Mouse (Mus musculus): ENCODE data around the gene Rbm8a.
"Not testable (repeated sequence)": the region's sequence is repeated elsewhere in the genome, so short reads cannot be mapped to it uniquely, and the experiment has no call there.

Rbm8a gene

DNA sequence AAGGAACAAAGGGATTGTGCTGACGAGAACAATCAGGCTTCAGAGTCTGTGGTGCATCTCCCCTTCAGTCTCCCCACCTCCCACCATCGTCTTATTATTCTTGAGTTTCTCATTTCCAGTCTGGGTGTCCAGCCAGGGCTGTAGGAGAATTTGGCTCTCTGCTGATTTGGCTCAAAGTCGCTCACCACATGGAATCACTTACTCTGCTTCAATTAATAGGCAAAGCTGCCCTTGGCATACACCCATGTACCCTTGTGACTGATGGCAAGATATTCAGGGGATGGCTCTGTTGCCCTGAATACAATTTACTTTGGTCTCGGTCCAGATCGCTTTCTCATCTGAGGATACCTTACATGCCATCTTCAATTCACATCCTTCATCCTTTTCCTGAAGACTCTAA is 26.4 kb upstream of the Rbm8a start:
- DNase-seq (ENCODE audit: low read depth), result no peak

DNA sequence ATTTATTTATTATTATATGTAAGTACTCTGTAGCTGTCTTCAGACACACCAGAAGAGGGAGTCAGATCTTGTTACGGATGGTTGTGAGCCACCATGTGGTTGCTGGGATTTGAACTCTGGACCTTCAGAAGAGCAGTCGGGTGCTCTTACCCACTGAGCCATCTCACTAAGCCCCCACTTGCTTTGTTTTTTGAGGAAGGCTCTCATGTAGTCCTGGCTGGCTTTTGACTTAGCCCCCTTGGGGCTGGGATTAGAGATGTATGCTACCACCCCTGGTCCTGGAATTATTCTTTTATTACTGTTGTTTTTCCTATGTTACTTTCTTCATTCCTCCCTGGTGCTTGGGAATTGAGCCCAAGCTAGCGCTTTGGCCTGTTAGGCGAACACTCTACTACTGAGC is 23.7 kb upstream of the Rbm8a start:
- not testable (repeated sequence) for DNase-seq (ENCODE audit: low read depth)

- no peak for DNase-seq (ENCODE audit: low read depth)
These were observed 23.1 kb upstream of the Rbm8a start for GRCm38 (mm10) chr3:96606618-96607017.

GRCm38 (mm10) chr3:96617941-96618340 is 11.8 kb upstream of the Rbm8a start:
- DNase-seq (ENCODE audit: low read depth), result no peak

- no peak for DNase-seq (ENCODE audit: low read depth)
These were observed 6.5 kb upstream of the Rbm8a start for GRCm38 (mm10) chr3:96623201-96623600.

GRCm38 (mm10) chr3:96632058-96632457 is 2.3 kb downstream of the Rbm8a start:
- no peak for DNase-seq (ENCODE audit: low read depth)

GRCm38 (mm10) chr3:96634015-96634414 is 4.3 kb downstream of the Rbm8a start:
- DNase-seq (ENCODE audit: low read depth), result peak; percentile 13

DNA sequence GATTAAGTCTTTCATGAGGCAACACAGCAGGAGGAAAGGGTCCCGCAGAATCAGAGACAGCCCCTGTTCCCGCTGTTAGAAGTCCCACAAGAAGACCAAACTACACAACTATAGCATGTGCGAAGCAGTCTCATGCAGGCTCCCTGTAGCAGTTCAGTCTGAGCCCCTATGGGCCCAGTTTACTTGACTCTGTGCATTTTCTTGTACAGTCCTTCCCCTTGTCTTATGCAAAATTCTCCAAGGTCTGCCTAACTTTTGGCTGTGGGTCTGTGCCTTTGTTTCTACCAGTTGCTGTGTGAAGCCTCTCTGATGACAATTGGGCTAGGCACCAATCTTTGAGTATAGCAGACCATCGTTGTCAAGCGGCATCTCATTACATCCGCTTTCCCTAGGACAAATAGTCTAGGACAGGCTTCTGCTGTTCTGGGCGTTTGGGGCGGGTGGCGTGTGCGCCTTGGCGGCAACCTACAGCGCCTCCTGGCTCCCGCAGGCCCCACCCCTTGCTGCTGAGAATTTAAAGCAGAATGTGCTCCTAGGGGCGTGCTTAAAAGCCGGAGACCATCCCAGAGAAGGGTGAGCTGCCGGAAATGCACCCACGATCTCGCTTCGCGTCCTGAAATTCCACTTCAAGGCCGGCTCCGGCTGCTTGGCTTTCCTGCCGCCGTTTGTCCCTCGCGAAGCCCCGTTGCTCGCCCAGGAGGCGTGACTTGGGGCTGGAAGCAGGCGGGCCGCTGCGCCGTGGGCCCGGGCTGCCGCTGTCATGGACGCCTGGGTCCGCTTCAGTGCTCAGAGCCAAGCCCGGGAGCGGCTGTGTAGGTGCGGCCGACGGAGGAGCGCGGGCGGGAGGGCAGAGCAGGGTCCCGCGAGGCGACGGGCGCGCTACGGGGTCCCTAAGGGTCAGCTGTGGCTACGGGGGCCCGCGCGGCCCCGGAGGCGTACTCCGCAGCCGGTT is 5.5 kb downstream of the Rbm8a start, which contains the start of the genes Pex11b and Gm42957:
Pex11b (plus strand) TSS at position 449 of the 952 bp plus-strand sequence.
Gm42957 (plus strand) TSS at position 547 of the 952 bp plus-strand sequence.
- DNase-seq (ENCODE audit: low read depth), result peak; percentile 72

DNA sequence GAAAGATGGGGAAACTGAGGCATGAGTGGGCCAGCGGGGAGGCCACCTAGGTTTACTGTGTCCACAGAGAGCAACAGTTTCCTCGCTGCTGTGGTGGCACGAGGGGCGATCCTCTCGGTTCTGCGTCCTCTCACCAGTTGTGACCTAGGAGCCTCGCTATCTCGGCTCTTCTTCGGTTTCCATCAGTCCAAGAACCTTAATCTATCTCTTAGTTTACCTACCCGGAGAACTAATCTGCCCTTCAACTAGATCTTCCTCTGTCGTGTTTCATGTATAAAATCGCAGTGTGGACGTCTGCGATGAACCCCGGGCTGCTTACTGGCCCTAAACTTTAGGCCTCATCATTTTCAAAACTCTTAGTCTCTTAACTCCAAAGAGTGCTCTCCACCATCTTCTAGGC is 6.2 kb downstream of the Rbm8a start:
- DNase-seq (ENCODE audit: low read depth), result peak; percentile 16

DNA sequence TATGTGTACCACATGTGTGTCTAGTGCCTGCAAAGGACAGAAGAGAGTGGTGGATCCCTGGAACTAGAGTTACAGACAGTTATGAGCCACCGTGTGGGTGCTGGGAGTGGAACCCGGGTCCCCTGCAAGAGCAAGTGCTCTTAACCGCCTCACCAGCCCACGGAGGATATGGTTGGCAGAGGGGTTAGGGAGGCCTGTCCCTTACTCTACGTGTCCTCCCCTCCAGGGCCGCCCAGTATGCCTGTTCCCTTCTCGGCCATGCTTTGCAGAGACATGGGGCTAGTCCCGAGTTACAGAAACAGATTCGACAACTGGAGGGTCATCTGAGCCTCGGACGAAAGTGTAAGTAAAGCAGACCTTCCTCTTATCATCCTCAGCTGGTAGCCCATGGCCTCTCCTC is 6.7 kb downstream of the Rbm8a start:
- DNase-seq (ENCODE audit: low read depth), result no peak

DNA sequence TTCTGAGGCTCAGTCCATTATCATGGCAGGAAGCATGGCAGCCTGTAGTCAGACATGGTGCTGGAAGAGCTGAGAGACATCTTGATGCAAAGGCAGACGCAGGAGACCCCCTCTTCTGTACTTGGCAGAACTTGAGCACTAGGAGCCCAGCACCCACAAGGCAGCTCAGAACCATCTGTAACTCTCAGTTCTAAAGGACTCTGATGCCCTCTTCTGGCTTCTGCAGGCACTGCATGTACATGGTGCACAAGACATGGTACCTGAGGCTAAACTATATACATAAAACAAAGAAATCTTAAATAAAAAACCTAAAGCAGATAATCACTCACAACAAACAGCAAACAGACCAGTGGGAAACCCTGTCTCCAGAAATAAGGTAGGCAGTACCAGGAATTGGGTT is 9.5 kb downstream of the Rbm8a start:
- peak; percentile 61 for DNase-seq (ENCODE audit: low read depth)

GRCm38 (mm10) chr3:96645018-96645649 is 15.4 kb downstream of the Rbm8a start, which contains the start of gene Itga10:
TSS of gene Itga10 (plus strand) at chr3:96645584.
- DNase-seq (ENCODE audit: low read depth), result peak; percentile 28

- no peak for DNase-seq (ENCODE audit: low read depth)
These were observed 17.6 kb downstream of the Rbm8a start for GRCm38 (mm10) chr3:96647365-96647764.

DNA sequence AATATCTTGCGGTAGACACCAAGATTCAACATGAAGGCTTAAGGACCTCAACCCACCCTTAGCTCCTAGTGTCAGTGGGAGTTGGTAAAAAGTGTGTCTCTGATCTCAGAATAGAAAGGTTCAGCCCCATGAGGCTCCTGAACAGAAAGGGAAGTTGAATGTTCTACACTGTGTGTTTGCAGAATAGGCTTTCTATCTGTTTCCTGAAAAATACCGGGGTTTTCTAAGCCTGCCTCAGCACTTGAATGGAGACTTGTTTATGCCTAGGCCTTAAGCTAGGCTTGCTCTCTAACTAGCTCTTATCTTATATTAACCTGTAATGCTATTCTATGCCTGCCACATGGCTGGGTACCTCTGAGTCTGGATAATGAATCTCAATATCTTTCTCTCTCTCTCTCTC is 31.2 kb downstream of the Rbm8a start:
- no peak for DNase-seq (ENCODE audit: low read depth)

GRCm38 (mm10) chr3:96662731-96663316 is 33.1 kb downstream of the Rbm8a start:
- no peak for DNase-seq (ENCODE audit: low read depth)

- peak; percentile 64 for DNase-seq (ENCODE audit: low read depth)
These were observed 33.9 kb downstream of the Rbm8a start for GRCm38 (mm10) chr3:96663432-96664239.

- DNase-seq (ENCODE audit: low read depth), result not testable (repeated sequence)
These were observed 36.1 kb downstream of the Rbm8a start for GRCm38 (mm10) chr3:96665732-96666363.

GRCm38 (mm10) chr3:96666916-96667315 is 37.2 kb downstream of the Rbm8a start:
- DNase-seq (ENCODE audit: low read depth), result no peak

DNA sequence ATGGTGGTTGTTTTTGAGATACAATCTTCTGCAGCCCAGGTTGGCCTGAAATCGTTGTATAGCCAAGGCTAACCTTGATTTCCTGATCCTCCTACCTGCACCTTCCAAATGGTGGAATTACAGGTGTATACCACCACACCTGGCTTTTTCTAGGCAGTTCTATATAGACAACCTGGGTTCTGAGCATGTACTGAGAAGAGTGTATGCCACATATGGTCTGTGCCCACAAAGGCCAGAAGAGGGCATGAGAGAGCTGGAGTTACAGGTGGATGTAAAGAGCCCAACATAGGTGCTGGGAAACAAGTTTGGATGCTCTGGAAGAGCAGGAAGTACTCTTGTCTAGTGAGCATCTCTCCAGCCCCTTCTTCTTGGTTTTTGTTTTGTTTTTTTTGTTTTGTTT is 37.6 kb downstream of the Rbm8a start:
- no peak for DNase-seq (ENCODE audit: low read depth)

DNA sequence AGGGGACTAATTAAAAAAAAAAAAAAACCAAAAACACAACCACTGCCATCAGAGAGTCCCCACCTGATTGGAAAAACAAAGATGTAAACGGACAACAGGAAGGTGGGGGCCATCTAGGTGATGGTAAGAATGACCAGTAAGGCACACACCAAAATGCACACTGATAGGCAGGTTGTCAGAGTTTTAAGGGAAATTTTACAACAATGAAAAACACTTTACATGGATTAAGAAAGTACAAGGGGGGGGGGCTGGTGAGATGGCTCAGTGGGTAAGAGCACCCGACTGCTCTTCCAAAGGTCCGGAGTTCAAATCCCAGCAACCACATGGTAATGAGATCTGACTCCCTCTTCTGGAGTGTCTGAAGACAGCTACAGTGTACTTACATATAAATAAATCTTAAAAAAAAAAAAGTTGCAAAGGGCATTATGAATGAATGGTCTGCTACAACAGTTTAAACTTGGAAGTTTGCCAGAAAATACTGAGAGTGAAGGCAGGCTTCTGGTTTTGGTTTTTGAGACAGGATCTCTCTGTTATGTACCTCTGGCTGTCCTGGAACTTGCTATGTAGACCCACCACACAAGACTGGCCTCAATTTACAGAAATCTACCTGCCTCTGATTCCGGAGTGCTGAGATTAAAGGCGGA is 38.8 kb downstream of the Rbm8a start:
- DNase-seq (ENCODE audit: low read depth), result no peak

Measured in c-Kit-positive CD71-positive TER-119-negative erythroid progenitor cells, embryonic 14.5 days (primary cell).